Comparison of ENCODE assay signal across 3 mouse cellular contexts in genomic region chr7:16606808-16607207, GRCm38 (mm10). TPM values are rescaled to one million over a fixed set of nuclear protein-coding genes. Genes with fewer than 3 reads are reported as not detected.
A peak's percentile ranks its signal among the peaks of the same experiment; 100 is the strongest.
DNase-seq lines count a peak whose midpoint lies in the region; ATAC-seq and TF ChIP-seq lines count a peak whose summit lies in the region.
"Not testable (repeated sequence)": the region's sequence is repeated elsewhere in the genome, so short reads cannot be mapped to it uniquely, and the experiment has no call there.

No protein-coding gene starts in this region.

- TF ChIP-seq CTCF in MEL (IDR thresholded peaks at IDR 0.05 in 2 of 3, conservative IDR thresholded peaks at IDR 0.05 in 1 of 3; ENCODE audit: control insufficient read depth in 1 of 3, insufficient read depth in 1 of 3, low read depth in 2 of 3, low read length in 3 of 3, poor library complexity in 1 of 3, severe bottlenecking in 1 of 3), result not testable (repeated sequence)

- in situ Hi-C loops in ES-E14 (cut with MboI; ENCODE audit: low sequenced_read_pairs in 2 of 2, unreplicated experiment in 2 of 2), result not testable (repeated sequence)

- not testable (repeated sequence) for H3K27me3 ChIP-seq in MEL (ENCODE audit: control insufficient read depth in 1 of 2, insufficient read depth in 2 of 2, low read length in 2 of 2)

- H3K36me3 ChIP-seq in ES-E14 (ENCODE audit: control insufficient read depth, insufficient read depth, low read length, poor library complexity, severe bottlenecking), result not testable (repeated sequence)
- H3K36me3 ChIP-seq in MEL (ENCODE audit: control insufficient read depth in 1 of 2, insufficient read depth in 2 of 2, low read length in 2 of 2), result peaks cover 0 to 19% of the 10 kb centered on the region in 2 experiments; a peak in 3 of 4 replicates

- not testable (repeated sequence) for H3K9ac ChIP-seq in ES-E14 (ENCODE audit: insufficient read depth, low read depth, low read length, poor library complexity, severe bottlenecking); MEL (ENCODE audit: control insufficient read depth, low read depth, low read length, poor library complexity, severe bottlenecking)

- not testable (repeated sequence) for TF ChIP-seq POLR2A in MEL (IDR thresholded peaks at IDR 0.05; ENCODE audit: control insufficient read depth in 1 of 2, insufficient read depth in 1 of 2, low read depth in 1 of 2, low read length in 2 of 2, poor library complexity in 1 of 2)

- peaks cover 17% of the 10 kb centered on the region for H3K79me2 ChIP-seq in MEL (ENCODE audit: control insufficient read depth, insufficient read depth, low read length, poor library complexity)

- not testable (repeated sequence) for TF ChIP-seq EP300 in MEL (IDR thresholded peaks at IDR 0.05; ENCODE audit: low read depth in 1 of 2, low read length in 2 of 2)

- not testable (repeated sequence) for TF ChIP-seq RAD21 in MEL (IDR thresholded peaks at IDR 0.05; ENCODE audit: low read depth, low read length)

- not testable (repeated sequence) for H3K4me1 ChIP-seq in ES-E14 (ENCODE audit: control insufficient read depth in 2 of 2, insufficient read depth in 2 of 2, low read length in 2 of 2, poor library complexity in 1 of 2); MEL (ENCODE audit: control insufficient read depth in 1 of 2, insufficient read depth in 2 of 2, low read length in 2 of 2)

- H3K27ac ChIP-seq in ES-E14 (ENCODE audit: insufficient read depth, low read depth, low read length, poor library complexity, severe bottlenecking); MEL (ENCODE audit: control insufficient read depth, low read depth, low read length): not testable (repeated sequence)

- H3K4me3 ChIP-seq in ES-E14 (ENCODE audit: insufficient read depth in 1 of 2, low read depth in 1 of 2, low read length in 2 of 2, poor library complexity in 1 of 2, severe bottlenecking in 1 of 2); MEL (ENCODE audit: control insufficient read depth in 1 of 2, insufficient read depth in 1 of 2, low read depth in 2 of 2, low read length in 2 of 2): not testable (repeated sequence)

- DNase-seq in ES-E14 (ENCODE audit: low read depth, low spot score); MEL (ENCODE audit: low read depth, low spot score): not testable (repeated sequence)

- ATAC-seq in granulocyte monocyte progenitor cell, adult 5-6 weeks (replicated peaks; ENCODE audit: poor library complexity, severe bottlenecking), result peak; percentile 46; the same call in 1 of the 2 replicates

- not testable (repeated sequence) for H3K9me3 ChIP-seq in ES-E14 (ENCODE audit: control insufficient read depth, insufficient read depth, low read depth, low read length); MEL (replicated peaks; ENCODE audit: insufficient read depth, low read length)

TF ChIP-seq in ES-E14, 5 proteins besides CTCF, POLR2A, EP300 and RAD21:
- TF ChIP-seq ZNF384 (IDR thresholded peaks at IDR 0.05; ENCODE audit: low read depth, low read length), result peak; percentile 68

TF ChIP-seq in MEL, 35 proteins besides CTCF, POLR2A, EP300 and RAD21:
- peak; percentile 51; the same call in 1 of the 2 replicates for TF ChIP-seq ZNF384 (IDR thresholded peaks at IDR 0.05; ENCODE audit: low read depth, low read length)

RNA-seq across cellular contexts. Expression of gene Arhgap35, which starts 8.0 kb away (rescaled TPM):
- total RNA-seq in ES-E14 (2012; rRNA removed) (43.0 and 46.6 TPM in 2 replicates), MEL (2012; rRNA removed) (6.7 and 7.4 TPM in 2 replicates)
- 10 to 100 TPM in 1 of 2 experiments, not detected in 1; 13.4 TPM for polyA plus RNA-seq in MEL (2012; ENCODE audit: insufficient read depth in 1 of 2, insufficient read length in 2 of 2, low read depth in 1 of 2, low replicate concordance in 2 of 2, missing spikeins in 1 of 2)
- 7.6 and 10.9 TPM in 2 replicates for total RNA-seq in granulocyte monocyte progenitor cell, adult 5-6 weeks (2014; fragmentation: Nextera tagmentation)
- total RNA-seq in granulocyte monocyte progenitor cell, adult 5-6 weeks (2017), result 6.6 and 7.6 TPM in 2 replicates
